In the genomic region with DNA sequence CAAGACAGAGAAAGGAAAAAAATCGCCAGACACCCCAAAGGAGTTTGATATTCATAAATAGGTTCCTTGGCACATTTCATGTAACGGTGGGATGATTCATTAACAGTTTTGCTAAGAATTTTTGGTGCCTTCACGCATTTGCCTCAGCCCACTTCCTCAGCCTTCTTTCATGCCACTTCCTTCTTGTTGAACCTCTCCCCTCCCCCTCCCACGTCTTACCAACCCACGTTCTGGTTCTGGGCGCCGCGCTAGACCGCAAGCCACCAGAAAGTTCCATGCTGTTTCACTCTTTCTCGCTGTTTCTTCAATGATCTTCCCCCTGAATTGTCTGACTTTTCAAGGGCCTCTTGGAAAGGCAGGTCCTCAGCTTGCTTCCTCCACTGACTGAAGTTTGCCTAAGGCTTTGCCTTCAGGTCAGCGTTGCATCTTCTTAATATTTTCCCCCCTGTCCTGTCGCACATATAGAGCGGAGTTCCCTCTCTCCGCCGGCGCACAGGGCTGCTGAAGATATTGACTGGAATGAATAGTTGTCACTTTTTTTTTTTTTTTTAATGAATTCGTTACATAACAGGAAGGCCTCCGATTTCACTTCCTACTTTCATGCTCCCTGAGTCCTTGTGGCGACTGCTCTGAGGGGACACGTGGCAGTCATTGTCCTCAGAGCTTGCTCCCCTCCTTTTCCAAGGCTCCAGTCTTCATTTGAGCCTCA, we compare ENCODE assay signal across 9 mouse cellular contexts. TPM values are rescaled to one million over a fixed set of nuclear protein-coding genes. Genes with fewer than 3 reads are reported as not detected.
DNase-seq lines count a peak whose midpoint lies in the region; ATAC-seq and TF ChIP-seq lines count a peak whose summit lies in the region.
"Had no signal": no experiment of that assay in that cellular context is flagged by ENCODE, and none has a peak within 500 bp of the region (broad histone marks: within the 10 kb centered on the region; RNA-seq: fewer than 3 reads in every experiment).

No protein-coding gene starts in this region.

- peak overlapping the region; percentile 52 for H3K9ac ChIP-seq in liver, embryonic 15.5 days
- H3K9ac ChIP-seq in forebrain, embryonic 11.5 days (ENCODE audit: low read length): no peak overlapping the region

- peak overlapping the region; percentile 58 for H3K4me3 ChIP-seq in liver, embryonic 15.5 days (replicated peaks)
- H3K4me3 ChIP-seq in spleen, adult 2 months (ENCODE audit: extremely low read depth, insufficient read depth, insufficient read length): peak overlapping the region; percentile 67
- H3K4me3 ChIP-seq in forebrain, embryonic 11.5 days (ENCODE audit: low read depth, low read length): no peak overlapping the region

- TF ChIP-seq POLR2A in spleen, adult 2 months (IDR thresholded peaks at IDR 0.05; ENCODE audit: low read depth, low read length): peak; percentile 3; the same call in 1 of the 2 replicates

- peak; percentile 43; the same call in 1 of the 2 replicates for ATAC-seq in liver, embryonic 15.5 days (ENCODE audit: insufficient read depth)
- no peak for ATAC-seq in forebrain, embryonic 11.5 days (replicated peaks; ENCODE audit: low FRiP score)

- peaks cover 70% of the 10 kb centered on the region for H3K4me1 ChIP-seq in liver, embryonic 15.5 days (replicated peaks)
- peaks cover 40% of the 10 kb centered on the region for H3K4me1 ChIP-seq in spleen, adult 2 months (ENCODE audit: control insufficient read depth, insufficient read depth, insufficient read length)
- no peaks in the 10 kb centered on the region for H3K4me1 ChIP-seq in forebrain, embryonic 11.5 days (replicated peaks; ENCODE audit: control insufficient read depth, insufficient read depth, low read length)

- no peaks in the 10 kb centered on the region for H3K36me3 ChIP-seq in liver, embryonic 15.5 days (replicated peaks)
- H3K36me3 ChIP-seq in spleen, adult 2 months (ENCODE audit: control insufficient read depth, insufficient read depth, low read length): 0 out of 2 replicates have a peak, but pooled peaks cover 3% of the 10 kb centered on the region
- no peaks in the 10 kb centered on the region for H3K36me3 ChIP-seq in forebrain, embryonic 11.5 days (ENCODE audit: control insufficient read depth, insufficient read depth, low read length)
- H3K36me3 ChIP-seq: G1E had no signal

- no peak for TF ChIP-seq CTCF in spleen, adult 2 months (IDR thresholded peaks at IDR 0.05; ENCODE audit: extremely low read depth, insufficient read depth, insufficient read length, insufficient replicate concordance)

- no peaks in the 10 kb centered on the region; the same call in 1 of the 2 replicates for H3K27me3 ChIP-seq in liver, embryonic 15.5 days
- H3K27me3 ChIP-seq in spleen, adult 2 months (ENCODE audit: control insufficient read depth, insufficient read depth, low read length): no peaks in the 10 kb centered on the region
- no peaks in the 10 kb centered on the region for H3K27me3 ChIP-seq in forebrain, embryonic 11.5 days (ENCODE audit: control insufficient read depth, insufficient read depth, low read length)

- H3K27ac ChIP-seq in liver, embryonic 15.5 days (replicated peaks): peak overlapping the region; percentile 85
- H3K27ac ChIP-seq in spleen, adult 2 months (ENCODE audit: insufficient read depth, low read length): peak overlapping the region; percentile 98
- no peak overlapping the region for H3K27ac ChIP-seq in forebrain, embryonic 11.5 days (ENCODE audit: low read depth, low read length)

- H3K4me2 ChIP-seq in liver, embryonic 15.5 days: peak overlapping the region; percentile 76
- no peak overlapping the region for H3K4me2 ChIP-seq in forebrain, embryonic 11.5 days (ENCODE audit: low read depth, low read length, severe bottlenecking)

- WGBS in liver, embryonic 15.5 days (ENCODE audit: insufficient replicate concordance): 17% methylated on average over 20 of the region's 20 CpGs
- WGBS in spleen, adult 2 months: 3% methylated on average over 20 of the region's 20 CpGs
- WGBS in forebrain, embryonic 11.5 days: 90% methylated on average over 20 of the region's 20 CpGs

- DNase-seq in frontal cortex, adult 2 months (ENCODE audit: extremely low spot score in 1 of 2, low spot score in 1 of 2): peak; percentile 15 to 38
- DNase-seq in frontal cortex, postnatal 14 days (ENCODE audit: low spot score in 2 of 2): no peak
- peak; percentile 11 for DNase-seq in Muller cell, postnatal 12 days (ENCODE audit: inconsistent ontology term)
- peak; percentile 81 to 88 for DNase-seq in spleen, adult 2 months (ENCODE audit: low read depth in 1 of 2, low spot score in 2 of 2)
- no peak for DNase-seq in cerebellum, postnatal 10 days
- no peak for DNase-seq in forebrain, embryonic 11.5 days (ENCODE audit: low spot score)
- no peak for DNase-seq in ovary, postnatal 36 days (ENCODE audit: low spot score)

- no peaks in the 10 kb centered on the region for H3K9me3 ChIP-seq in liver, embryonic 15.5 days (replicated peaks)
- H3K9me3 ChIP-seq in forebrain, embryonic 11.5 days (ENCODE audit: control insufficient read depth, low read length): no peaks in the 10 kb centered on the region
- H3K9me3 ChIP-seq: G1E had no signal

RNA-seq across cellular contexts. Expression of a gene that starts 48.5 kb away (rescaled TPM):
- polyA plus RNA-seq in frontal cortex, adult 2 months (2012; rRNA removed): 4.8 and 5.5 TPM in 2 replicates
- 39.6 and 40.9 TPM in 2 replicates for polyA plus RNA-seq in liver, embryonic 15.5 days (2015; fragmentation: Nextera tagmentation; extraction: Ambion mirVana)
- 62.6 and 72.9 TPM in 2 replicates for polyA plus RNA-seq in spleen, adult 2 months (2012; rRNA removed)
- polyA plus RNA-seq in forebrain, embryonic 11.5 days (2014; fragmentation: Nextera tagmentation; extraction: Ambion mirVana): 26.5 and 28.6 TPM in 2 replicates

RNA-seq across cellular contexts. Expression of a gene that starts 48.7 kb away (rescaled TPM):
- 0.04 TPM in 1 of 2 replicates, not detected in the other for polyA plus RNA-seq in frontal cortex, adult 2 months (2012; rRNA removed)
- not detected in 2 replicates for polyA plus RNA-seq in liver, embryonic 15.5 days (2015; fragmentation: Nextera tagmentation; extraction: Ambion mirVana)
- polyA plus RNA-seq in spleen, adult 2 months (2012; rRNA removed): 0.04 TPM in 1 of 2 replicates, not detected in the other
- 0.31 and 0.36 TPM in 2 replicates for polyA plus RNA-seq in forebrain, embryonic 11.5 days (2014; fragmentation: Nextera tagmentation; extraction: Ambion mirVana)
- polyA plus RNA-seq: G1E had no signal

Comparison
In these comparisons a context has a peak if more than half of its experiments do, and no peak if none do; other contexts are left out.
1. DNase-seq: peak in frontal cortex, adult 2 months (2 of 2), Muller cell, postnatal 12 days (single experiment) and spleen, adult 2 months (2 of 2); none in frontal cortex, postnatal 14 days (0 of 2), cerebellum, postnatal 10 days (0 of 2), forebrain, embryonic 11.5 days (single experiment) and ovary, postnatal 36 days (single experiment).